Mouse (Mus musculus) hindbrain, postnatal 0 days (tissue): Measurements from ENCODE around the gene Hc. TPM values are rescaled to one million over a fixed set of nuclear protein-coding genes. Genes with fewer than 3 reads are reported as not detected.

Source experiments
- ATAC-seq: fragments of 200-750 bp; cut with Nextera tagmentation; 2 replicates; pipeline ENCODE4 v1.8.0; 2017; ENCODE audit warnings: mild to moderate bottlenecking, moderate TSS enrichment, moderate library complexity
- DNase-seq: peaks from one replicate; pipeline ENCODE4 v3.0.0-alpha.2; 2015; ENCODE audit warnings: low spot score
- H3K27ac ChIP-seq: fragments of 300-500 bp; sonication (generic); 2 replicates; pipeline ENCODE4 v1.5.1; 2014; ENCODE audit warnings: mild to moderate bottlenecking
- H3K27me3 ChIP-seq: fragments of 300-500 bp; sonication (generic); 2 replicates; pipeline ENCODE4 v1.6.1; 2014; ENCODE audit warnings: low read length, mixed read lengths; ENCODE audit not compliant: insufficient read depth
- H3K36me3 ChIP-seq: fragments of 300-500 bp; sonication (generic); 2 replicates; pipeline ENCODE4 v1.6.1; 2014; ENCODE audit warnings: low read length, mixed read lengths; ENCODE audit not compliant: insufficient read depth
- H3K4me1 ChIP-seq: fragments of 300-500 bp; sonication (generic); 2 replicates; pipeline ENCODE4 v1.6.1; 2014; ENCODE audit warnings: antibody characterized with exemption, low read length, mixed read lengths; ENCODE audit not compliant: insufficient read depth
- H3K4me2 ChIP-seq: fragments of 300-500 bp; sonication (generic); 2 replicates; pipeline ENCODE4 v1.6.1; 2014; ENCODE audit warnings: low read depth, mild to moderate bottlenecking, low read length, moderate library complexity, mixed read lengths
- H3K4me3 ChIP-seq: fragments of 300-500 bp; sonication (generic); 2 replicates; pipeline ENCODE4 v1.5.1; 2014; ENCODE audit warnings: low read length
- H3K9ac ChIP-seq: fragments of 300-500 bp; sonication (generic); replicated peaks from 2 replicates; pipeline ENCODE4 v1.6.1; 2014; ENCODE audit warnings: mild to moderate bottlenecking, low read length, moderate library complexity, mixed read lengths
- H3K9me3 ChIP-seq: fragments of 300-500 bp; sonication (generic); 2 replicates; pipeline ENCODE4 v1.6.1; 2016; ENCODE audit warnings: low read length, mixed read lengths
- CTCF ChIP-seq: IDR thresholded peaks from 2 replicates; pipeline ENCODE4 v1.5.1; 2016; ENCODE audit warnings: antibody characterized with exemption, control low read depth, low read depth
- WGBS: fragments of 180-500 bp; shearing (Covaris S2); extraction: QIAGEN DNeasy Blood & Tissue Kit; methylation state at CpG from one replicate; pipeline ENCODE4 v1.1.7; 2014; 5-methylcytosine and 5-hydroxymethylcytosine counted together
- polyA plus RNA-seq: library from polyadenylated mRNA; unstranded; fragments of >200 nt; fragmentation: Nextera tagmentation; extraction: Ambion mirVana; gene quantifications from 2 replicates; pipeline ENCODE4 v1.2.1, GENCODE M21; 2015
- total RNA-seq: library from RNA; depleted of rRNA; stranded (reverse); fragments of >200 nt; gene quantifications from 2 replicates; pipeline ENCODE4 v1.2.3, GENCODE M21; 2014

Hc gene
- total and polyA plus RNA-seq, 2 experiments from 2014 or later: 0.10 to 0.69 TPM

- no peaks in the 10 kb centered on the region for H3K27me3 ChIP-seq
- DNase-seq: no peak
- no peak overlapping the region for H3K4me2 ChIP-seq
- H3K4me1 ChIP-seq: no peaks in the 10 kb centered on the region
- no peaks in the 10 kb centered on the region for H3K9me3 ChIP-seq
- WGBS: 68% methylated on average over 3 of the region's 3 CpGs
- no peaks in the 10 kb centered on the region for H3K36me3 ChIP-seq
- no peak for ATAC-seq
- no peak overlapping the region for H3K4me3 ChIP-seq
- H3K9ac ChIP-seq: no peak overlapping the region
- no peak for TF ChIP-seq CTCF
- no peak overlapping the region for H3K27ac ChIP-seq
Measured at GRCm38 (mm10) chr2:35104843-35105242, 43.6 kb upstream of the Hc start.

GRCm38 (mm10) chr2:35103558-35103957 is 42.3 kb upstream of the Hc start:
- no peak for ATAC-seq
- Histone ChIP-seq H3K36me3 (no peaks in the 10 kb centered on the region), H3K4me3 (no peak overlapping the region), H3K27ac (no peak overlapping the region), H3K27me3 (no peaks in the 10 kb centered on the region), H3K4me1 (no peaks in the 10 kb centered on the region), H3K4me2 (no peak overlapping the region), H3K9me3 (no peaks in the 10 kb centered on the region), H3K9ac (no peak overlapping the region)
- no peak for DNase-seq
- WGBS: 83% methylated on average over 5 of the region's 5 CpGs
- no peak for TF ChIP-seq CTCF

DNA sequence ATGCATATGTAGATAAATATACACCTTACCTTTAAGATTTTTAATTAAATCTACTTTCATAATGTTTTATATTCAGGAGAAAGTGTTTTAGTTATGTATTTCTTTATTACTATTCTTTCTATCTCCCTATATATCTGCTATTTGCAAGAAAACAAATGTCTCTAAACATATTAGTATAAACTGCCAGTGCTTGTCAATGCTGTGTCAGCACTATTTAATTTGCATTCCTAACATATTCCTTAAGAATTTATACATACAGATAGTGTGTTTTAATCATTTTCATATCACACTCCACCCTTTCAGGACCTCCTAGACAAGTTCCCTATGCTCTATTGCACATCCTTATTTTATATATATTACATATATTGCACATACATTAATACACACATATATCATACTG is 41.5 kb upstream of the Hc start:
- Histone ChIP-seq H3K27ac (no peak overlapping the region), H3K9ac (no peak overlapping the region), H3K9me3 (no peaks in the 10 kb centered on the region), H3K27me3 (no peaks in the 10 kb centered on the region), H3K4me1 (no peaks in the 10 kb centered on the region), H3K4me2 (no peak overlapping the region), H3K36me3 (no peaks in the 10 kb centered on the region), H3K4me3 (no peak overlapping the region)
- no peak for TF ChIP-seq CTCF
- DNase-seq (no peak), ATAC-seq (no peak)

DNA sequence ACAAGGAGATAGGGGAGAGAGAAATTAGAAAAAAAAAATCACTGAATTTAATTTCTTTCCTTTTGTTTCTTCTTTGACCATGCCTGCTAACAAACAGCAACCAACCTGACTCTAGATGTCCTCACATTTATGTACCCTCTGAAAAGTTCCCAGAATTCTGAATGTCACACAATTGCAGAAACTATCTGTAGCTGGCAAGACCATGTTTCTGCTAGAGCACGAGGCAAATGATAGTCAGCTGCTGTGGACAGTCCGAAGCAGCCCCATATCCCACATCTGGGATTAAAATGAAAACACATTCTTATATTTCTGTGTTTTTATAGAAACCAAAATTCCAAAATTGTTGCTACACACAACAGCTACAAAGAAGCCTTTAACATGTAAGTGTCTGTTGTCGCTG is 40.2 kb upstream of the Hc start, which contains the start of gene AI182371:
TSS of gene AI182371 (minus strand) at position 101 of the 400 bp plus-strand sequence.
- WGBS: 91% methylated on average over 3 of the region's 3 CpGs
- Histone ChIP-seq H3K36me3 (no peaks in the 10 kb centered on the region), H3K27me3 (no peaks in the 10 kb centered on the region), H3K27ac (no peak within 1 kb of the TSS), H3K4me1 (no peaks in the 10 kb centered on the region), H3K9ac (no peak within 1 kb of the TSS), H3K9me3 (no peaks in the 10 kb centered on the region), H3K4me3 (no peak within 1 kb of the TSS), H3K4me2 (no peak within 1 kb of the TSS)
- DNase-seq: no peak
- no peak for ATAC-seq
- TF ChIP-seq CTCF: no peak

DNA sequence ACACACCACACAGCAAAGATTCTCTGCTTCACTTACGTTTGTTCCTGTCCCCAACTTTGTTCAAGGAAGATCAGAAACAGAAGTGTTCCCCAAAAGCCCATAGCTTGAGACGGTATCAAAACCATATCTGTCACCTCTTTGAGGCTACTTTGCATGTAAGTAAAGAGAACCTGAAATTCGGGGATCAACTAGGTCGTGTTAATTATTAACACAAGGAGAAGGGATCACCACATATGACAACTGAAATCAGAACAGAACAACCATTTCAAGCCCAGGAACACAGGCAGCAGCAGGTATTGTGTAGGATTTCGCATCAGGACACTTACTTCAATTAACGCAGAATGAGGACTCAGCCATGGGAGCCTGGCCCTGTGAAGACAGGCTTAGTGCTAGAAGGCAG is 39.3 kb upstream of the Hc start:
- WGBS: 87% methylated on average over 6 of the region's 6 CpGs
- H3K4me3 ChIP-seq: no peak overlapping the region
- no peaks in the 10 kb centered on the region for H3K9me3 ChIP-seq
- no peak for TF ChIP-seq CTCF
- no peak overlapping the region for H3K4me2 ChIP-seq
- no peaks in the 10 kb centered on the region for H3K4me1 ChIP-seq
- no peak for ATAC-seq
- H3K9ac ChIP-seq: no peak overlapping the region
- no peak for DNase-seq
- H3K27me3 ChIP-seq: no peaks in the 10 kb centered on the region
- no peak overlapping the region for H3K27ac ChIP-seq
- no peaks in the 10 kb centered on the region for H3K36me3 ChIP-seq

GRCm38 (mm10) chr2:35087418-35087817 is 26.2 kb upstream of the Hc start:
- DNase-seq: no peak
- no peak for ATAC-seq
- Histone ChIP-seq H3K27ac (no peak overlapping the region), H3K4me3 (no peak overlapping the region), H3K9ac (no peak overlapping the region), H3K4me1 (no peaks in the 10 kb centered on the region), H3K4me2 (no peak overlapping the region), H3K27me3 (no peaks in the 10 kb centered on the region), H3K36me3 (no peaks in the 10 kb centered on the region), H3K9me3 (no peaks in the 10 kb centered on the region)
- no peak for TF ChIP-seq CTCF
- WGBS: 71% methylated on average over 4 of the region's 4 CpGs

- Histone ChIP-seq H3K4me2 (no peak overlapping the region), H3K4me1 (no peaks in the 10 kb centered on the region), H3K36me3 (no peaks in the 10 kb centered on the region), H3K27ac (no peak overlapping the region), H3K9ac (no peak overlapping the region), H3K27me3 (no peaks in the 10 kb centered on the region), H3K9me3 (no peaks in the 10 kb centered on the region), H3K4me3 (no peak overlapping the region)
- 63% methylated on average over 6 of the region's 6 CpGs for WGBS
- no peak for DNase-seq
- TF ChIP-seq CTCF: no peak
- no peak for ATAC-seq
Measured at GRCm38 (mm10) chr2:35079166-35079565, 17.9 kb upstream of the Hc start.
